Mouse (Mus musculus): ENCODE results near the gene Ddit4.

Ddit4 gene

DNA sequence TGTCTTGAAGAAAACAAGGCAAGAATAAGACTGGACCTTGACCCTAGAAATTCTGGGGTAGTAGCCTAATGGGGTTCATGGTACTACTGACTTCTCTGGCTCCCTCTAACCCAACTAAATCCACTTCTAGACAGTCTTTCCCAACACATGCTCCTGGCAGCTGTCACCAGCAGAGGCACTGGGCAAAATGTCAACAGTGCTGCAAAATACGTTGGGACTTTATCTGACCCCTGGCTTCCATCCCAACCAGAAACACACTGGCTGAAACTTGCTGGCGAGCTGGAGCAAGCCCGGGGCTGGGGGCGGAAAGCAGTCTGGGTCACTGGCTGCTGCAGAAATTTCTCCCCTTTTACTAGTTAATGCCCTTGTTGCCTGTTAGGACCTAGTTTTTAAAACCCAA is 35.5 kb downstream of the Ddit4 start:
- DNase-seq, result peak; percentile 44

DNA sequence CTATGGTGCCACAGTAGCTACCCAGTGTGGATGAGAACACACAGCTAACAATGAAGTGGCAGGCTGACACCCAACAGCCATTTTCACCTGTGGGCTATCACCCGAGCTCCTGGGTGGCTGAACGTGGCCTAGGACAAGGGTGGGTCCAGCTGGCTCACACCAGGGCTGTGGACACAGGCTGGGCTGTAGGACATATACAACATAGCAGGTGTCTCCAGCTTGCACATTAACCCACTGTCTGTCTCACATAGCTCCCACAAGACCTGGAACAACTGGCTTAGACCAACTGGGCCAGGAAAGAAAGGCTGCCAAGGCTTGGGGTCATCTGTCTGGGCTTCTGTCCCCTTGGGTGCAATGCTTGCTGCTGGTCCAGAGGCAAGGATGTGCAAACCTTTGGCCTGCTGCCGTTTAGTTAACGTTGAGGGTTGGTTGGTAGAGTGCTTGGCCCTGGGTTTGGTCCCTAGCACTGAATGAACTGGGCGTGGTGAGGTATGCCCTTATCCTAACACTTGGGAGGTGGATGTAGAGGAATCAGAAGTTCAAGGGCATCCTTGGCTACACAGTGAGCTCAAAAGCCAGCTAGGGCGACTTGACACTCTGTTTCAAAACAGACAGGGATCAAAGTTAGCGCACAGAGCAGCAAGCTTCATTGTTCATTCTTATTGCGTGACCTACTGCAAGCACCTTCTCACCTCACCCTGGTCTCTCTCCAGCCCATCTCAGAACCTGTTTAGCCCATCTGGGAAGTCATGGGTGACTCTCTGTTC is 36.3 kb downstream of the Ddit4 start:
- DNase-seq, result no peak

DNA sequence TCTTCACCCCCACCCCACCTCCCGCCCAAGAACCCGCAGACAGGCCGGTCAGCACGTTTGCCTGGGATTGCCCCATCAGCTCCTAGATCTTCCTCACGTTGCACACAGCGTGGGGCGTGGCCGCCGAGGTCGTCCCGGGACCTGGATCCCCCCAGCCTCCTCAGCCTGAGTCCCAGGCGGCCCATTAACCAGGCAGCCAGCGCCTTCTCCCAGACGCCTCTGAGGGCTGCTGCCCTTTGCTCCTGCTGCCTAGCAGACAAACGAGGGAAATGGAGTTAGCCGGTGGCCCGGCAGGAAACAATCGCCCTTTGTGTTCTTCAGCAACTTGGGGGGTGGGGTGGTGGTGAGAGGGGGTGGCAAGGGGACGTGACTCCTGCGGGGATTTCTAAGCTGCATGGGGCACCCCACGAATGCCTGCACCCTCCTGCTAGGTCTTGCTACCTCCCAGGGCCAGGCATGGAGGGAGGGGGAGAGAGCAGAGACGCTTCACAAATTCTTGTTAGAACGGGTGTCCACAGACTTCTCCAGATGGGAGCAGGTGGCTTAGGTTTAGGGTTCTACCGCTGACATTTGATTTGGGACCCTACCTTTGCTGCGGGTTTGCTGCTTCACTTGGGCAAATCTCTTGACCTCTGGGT is 40.0 kb downstream of the Ddit4 start:
- DNase-seq, result no peak

DNA sequence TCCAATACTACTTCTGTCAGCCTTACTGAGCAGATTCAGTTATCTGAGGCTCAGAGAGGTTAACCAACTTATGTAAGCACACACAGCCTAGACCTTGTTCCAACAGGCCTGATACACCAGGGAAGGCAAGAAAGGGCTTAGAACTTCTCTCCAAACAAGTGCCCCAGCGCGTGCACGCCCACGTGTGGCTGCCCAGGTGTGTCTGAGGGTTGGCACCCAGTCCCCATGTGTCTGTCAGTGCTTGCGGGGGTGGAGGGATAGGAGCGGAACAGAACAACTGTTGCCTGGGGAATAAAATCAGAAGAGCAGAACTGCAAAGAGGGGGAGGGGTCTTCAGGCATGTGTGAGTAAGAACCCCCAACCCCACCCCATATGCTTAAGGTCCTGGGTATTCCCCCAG is 40.5 kb downstream of the Ddit4 start:
- DNase-seq, result peak; percentile 68

DNA sequence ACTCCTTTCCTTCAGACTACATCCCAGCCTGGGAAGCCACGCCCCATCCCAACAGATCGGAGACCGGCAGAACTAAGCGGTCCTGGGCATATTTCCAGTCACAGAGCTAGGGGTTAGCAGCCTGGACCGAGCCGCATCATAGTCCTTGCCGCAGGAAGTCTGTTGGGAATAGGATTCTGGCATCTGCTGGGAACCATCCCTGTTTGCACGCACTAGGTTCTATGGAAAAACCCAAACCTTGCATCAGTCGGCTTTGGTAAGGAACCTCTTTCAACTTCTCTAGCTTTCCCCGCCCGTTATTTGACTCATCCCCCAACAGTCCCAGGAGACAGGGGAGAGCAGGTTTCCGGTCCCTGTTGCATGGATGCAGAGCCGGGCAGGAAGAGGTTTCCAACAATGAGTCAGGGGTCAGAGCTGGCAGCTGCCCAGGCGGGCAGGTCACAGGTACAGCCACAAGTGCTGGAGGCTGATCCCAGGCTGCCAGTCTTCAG is 42.2 kb downstream of the Ddit4 start:
- DNase-seq, result no peak

DNA sequence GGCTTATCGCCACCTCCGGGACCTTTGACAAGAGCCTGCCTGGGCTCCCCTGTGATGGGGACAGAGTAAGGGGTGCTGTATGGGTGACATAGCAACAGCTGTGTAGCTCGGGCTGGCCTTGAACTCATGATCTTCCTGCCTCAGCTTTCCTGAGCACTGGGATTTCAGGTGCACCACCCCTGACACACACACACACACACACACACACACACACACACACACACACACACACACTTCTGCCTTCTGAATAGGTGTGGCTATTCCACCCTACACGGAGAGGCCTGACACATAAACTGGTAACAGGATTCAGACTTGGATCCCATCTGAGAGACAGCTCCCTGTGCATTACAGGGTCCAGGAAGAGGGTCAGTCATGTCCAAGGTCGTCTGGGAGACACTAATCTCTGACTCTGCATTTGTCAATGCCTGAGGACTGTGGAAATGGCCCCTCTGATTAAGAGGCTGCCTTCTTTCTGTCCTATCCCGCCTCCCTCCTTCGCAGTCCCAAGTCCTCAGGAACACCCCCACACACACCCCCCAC is 42.8 kb downstream of the Ddit4 start:
- DNase-seq, result no peak

DNA sequence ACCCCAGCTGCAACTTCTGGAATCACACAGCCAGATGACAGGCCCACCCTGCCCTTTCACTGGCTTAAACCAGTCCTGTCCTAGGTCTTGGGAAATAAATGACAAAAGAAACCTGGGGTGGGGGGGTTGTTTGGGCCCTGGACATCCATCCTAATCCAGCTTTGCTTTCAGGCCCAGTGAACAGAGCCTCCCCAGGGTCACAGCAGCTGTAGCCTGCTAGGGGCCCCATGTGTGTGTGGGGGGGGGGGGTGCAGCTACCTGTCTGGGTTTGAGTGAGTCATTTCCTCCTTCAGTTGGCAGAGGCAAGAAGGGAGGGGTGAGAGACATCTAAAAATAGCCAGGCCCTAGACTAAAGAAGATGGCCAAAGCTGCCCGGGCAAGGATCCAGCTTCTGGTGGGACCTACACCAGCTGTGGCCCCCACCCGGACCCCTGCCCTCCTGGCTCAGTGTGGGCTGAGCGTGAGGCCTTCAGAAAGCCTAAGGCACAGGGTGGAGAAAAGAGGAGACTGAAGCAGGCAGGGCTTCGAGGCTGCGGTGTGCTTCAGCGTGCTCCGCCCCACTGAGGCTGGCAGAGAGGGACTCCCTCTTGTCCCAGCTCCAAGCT is 43.8 kb downstream of the Ddit4 start:
- no peak for DNase-seq

DNA sequence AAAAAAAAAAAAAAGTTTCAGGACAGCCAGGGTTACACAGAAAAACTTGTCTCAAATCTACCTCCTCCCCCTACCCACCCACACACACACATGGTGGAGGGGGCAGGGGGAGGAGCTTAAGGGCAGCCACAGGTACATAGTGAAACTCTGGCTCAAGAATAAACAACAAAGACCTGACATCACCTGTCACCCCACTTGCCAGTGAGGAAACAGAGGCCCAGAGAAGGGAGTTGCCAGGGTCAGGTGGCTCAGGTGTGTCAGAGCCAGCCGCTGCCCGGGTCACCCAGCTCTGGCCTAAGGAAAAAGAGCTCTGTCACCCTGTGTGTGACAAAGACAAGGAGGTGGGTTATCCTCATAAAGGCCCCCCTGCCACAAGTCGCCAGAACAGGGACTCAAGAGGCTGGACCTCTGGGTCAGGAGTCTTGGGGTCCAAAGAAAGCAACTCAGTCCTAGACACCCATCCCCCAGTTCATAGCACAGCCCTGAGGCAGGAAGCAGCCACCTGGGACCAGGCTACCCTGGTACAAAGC is 44.5 kb downstream of the Ddit4 start:
- no peak for DNase-seq

DNA sequence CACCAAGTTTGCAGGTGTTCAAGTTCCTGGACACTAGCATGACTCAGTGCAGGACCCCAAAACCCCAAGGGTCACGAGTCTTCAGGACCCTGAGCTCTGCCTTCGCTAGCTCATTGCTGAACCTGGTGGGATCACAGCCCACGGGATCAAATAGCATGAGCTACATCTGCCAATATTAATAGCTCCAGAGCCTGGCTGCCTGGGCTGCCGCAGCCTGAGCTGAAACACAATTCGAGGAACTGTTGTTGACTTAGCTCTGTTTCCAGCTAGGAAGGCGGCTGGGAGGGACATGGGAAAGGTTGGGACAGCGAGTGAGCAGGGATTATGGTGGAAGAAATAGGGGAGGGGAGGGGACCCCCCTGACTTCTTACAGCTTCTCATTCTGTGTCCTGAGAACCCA is 48.5 kb downstream of the Ddit4 start:
- DNase-seq, result no peak

DNA sequence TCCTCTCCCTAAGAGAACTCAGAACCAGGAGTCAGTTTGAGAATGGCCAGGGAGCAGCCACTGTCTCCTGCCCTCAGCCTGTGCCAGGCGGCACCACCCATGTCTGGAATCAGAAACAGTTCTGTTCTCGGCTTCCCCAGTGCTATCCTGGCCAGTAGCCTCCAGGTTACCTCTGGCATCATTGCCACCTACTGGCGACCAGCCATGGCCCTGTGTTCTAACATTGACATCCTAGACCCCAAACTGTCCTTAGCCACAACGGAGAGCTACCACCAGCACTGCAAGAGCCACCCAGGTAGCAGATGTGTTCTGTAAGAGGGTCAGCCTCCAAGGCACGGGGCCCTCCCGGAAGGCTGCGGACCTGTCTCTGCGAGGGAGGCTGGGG is 49.0 kb downstream of the Ddit4 start:
- DNase-seq, result no peak

DNA sequence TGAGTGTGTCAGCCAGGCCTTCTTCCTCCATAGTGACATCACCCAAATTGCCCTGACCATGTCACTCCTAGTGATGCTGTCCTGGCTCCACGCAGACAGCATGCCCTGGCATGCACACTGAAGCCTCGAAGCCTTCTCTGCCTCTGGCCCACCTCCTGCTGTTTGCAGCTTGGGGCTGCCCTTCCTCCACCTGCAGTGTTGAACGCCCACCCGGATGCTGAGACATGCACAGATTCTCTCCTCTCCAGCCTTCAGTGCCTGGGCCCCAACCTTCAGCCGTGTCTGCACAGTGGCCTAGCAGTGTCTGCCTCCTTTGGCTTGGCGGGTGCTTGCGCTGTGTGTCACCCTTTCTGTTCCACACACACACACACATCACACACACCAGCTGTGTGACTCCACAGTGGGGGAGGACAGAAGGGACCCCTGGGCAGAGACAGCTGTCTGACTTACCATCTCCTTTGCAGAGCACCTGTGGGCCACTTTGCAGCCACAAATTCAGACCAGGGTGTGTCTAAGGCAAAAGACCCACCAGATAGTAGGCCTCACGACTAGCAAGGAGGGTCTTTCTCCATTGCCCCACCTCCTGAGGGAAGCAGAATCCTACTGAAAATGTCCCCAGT is 49.5 kb downstream of the Ddit4 start:
- no peak for DNase-seq

DNA sequence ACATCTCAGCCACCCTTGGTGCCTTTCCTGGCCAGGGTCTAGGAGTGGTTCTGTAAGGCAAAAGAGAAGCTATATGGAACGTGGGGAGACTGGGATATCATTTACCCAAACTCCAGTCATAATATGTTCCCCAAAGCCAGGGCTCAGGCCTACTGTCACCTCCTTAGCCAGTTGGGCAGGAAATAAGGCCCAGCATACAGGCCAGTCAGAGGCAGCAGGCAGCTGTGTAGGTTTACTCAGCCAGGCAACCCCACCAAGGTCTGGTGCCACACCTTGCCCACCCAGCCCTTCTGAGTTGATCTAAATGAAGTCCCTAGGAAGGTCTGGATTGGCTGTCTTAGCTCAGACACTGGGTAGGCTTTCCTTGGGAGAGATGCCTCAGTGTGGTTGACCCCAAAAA is 50.2 kb downstream of the Ddit4 start:
- no peak for DNase-seq

DNA sequence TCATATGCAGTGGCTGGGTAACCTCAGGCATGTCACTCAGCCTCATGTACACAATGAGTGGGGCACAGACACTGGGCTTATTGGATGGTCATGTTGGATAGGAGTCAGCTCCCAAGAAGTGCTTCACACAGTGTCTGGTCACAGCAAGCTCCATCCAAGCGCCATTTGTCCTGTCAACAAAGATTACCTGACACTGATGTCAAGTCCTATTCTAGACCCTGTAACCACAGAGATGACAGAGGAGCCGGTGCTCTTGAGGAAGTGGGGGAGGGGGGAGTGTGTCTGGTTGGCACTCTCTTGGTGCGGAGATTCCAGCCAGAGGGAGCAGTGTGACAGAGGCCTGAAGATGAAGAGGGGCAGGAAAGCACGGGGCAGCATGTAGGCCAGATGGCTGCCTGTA is 50.7 kb downstream of the Ddit4 start:
- no peak for DNase-seq

DNA sequence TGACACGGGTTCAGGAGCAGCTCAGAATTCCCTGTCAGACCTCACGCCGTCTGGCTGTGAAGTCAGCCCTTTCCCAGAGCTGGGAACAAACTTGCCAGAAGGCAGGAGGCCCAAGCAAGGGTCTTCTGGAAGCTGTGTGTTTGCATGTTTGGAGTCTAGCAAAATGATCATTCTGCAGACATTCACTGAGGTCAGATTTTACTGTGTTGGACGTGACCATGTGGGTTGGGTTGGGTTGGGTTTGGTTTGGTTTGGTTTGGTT is 51.5 kb downstream of the Ddit4 start:
- DNase-seq, result no peak

Measured in layer of hippocampus, adult 9-11 months (tissue).